Mouse (Mus musculus): Measurements from ENCODE around the gene Apba2. TPM values are rescaled to one million over a fixed set of nuclear protein-coding genes. Genes with fewer than 3 reads are reported as not detected.

The Apba2 gene
- polyA plus RNA-seq, 1 experiment from 2014 or later, result 5.4 TPM

- Histone ChIP-seq H3K27ac (no peak overlapping the region), H3K9me3 (replicated peaks) (no peaks in the 10 kb centered on the region), H3K27me3 (no peaks in the 10 kb centered on the region), H3K36me3 (no peaks in the 10 kb centered on the region), H3K4me3 (replicated peaks) (no peak overlapping the region), H3K4me2 (no peak overlapping the region), H3K4me1 (no peaks in the 10 kb centered on the region), H3K9ac (no peak overlapping the region)
- ATAC-seq (replicated peaks; ENCODE audit: low FRiP score), result no peak
- WGBS, result 81% methylated on average over 2 of the region's 2 CpGs
Measured at GRCm38 (mm10) chr7:64535269-64535668, 33.8 kb downstream of the Apba2 start.

GRCm38 (mm10) chr7:64539450-64540148, 38.1 kb downstream of the Apba2 start:
- no peaks in the 10 kb centered on the region for H3K9me3 ChIP-seq (replicated peaks)
- H3K4me3 ChIP-seq (replicated peaks), result no peak overlapping the region
- WGBS, result 67% methylated on average over 10 of the region's 10 CpGs
- H3K27ac ChIP-seq, result no peak overlapping the region
- H3K27me3 ChIP-seq, result no peaks in the 10 kb centered on the region
- H3K36me3 ChIP-seq, result no peaks in the 10 kb centered on the region
- no peaks in the 10 kb centered on the region for H3K4me1 ChIP-seq
- ATAC-seq (replicated peaks; ENCODE audit: low FRiP score), result no peak
- no peak overlapping the region for H3K9ac ChIP-seq
- H3K4me2 ChIP-seq, result no peak overlapping the region

- no peaks in the 10 kb centered on the region for H3K36me3 ChIP-seq
- no peak overlapping the region for H3K27ac ChIP-seq
- no peak overlapping the region for H3K4me2 ChIP-seq
- H3K27me3 ChIP-seq, result no peaks in the 10 kb centered on the region
- 69% methylated on average over 8 of the region's 8 CpGs for WGBS
- H3K9ac ChIP-seq, result no peak overlapping the region
- no peaks in the 10 kb centered on the region for H3K4me1 ChIP-seq
- no peaks in the 10 kb centered on the region for H3K9me3 ChIP-seq (replicated peaks)
- ATAC-seq (replicated peaks; ENCODE audit: low FRiP score), result no peak
- no peak overlapping the region for H3K4me3 ChIP-seq (replicated peaks)
Measured at GRCm38 (mm10) chr7:64546801-64547200, 45.3 kb downstream of the Apba2 start.

- WGBS, result 52% methylated on average over 1 of the region's 1 CpGs
- no peak; the same call in 1 of the 2 replicates for ATAC-seq (replicated peaks; ENCODE audit: low FRiP score)
- no peaks in the 10 kb centered on the region for H3K36me3 ChIP-seq
Measured at GRCm38 (mm10) chr7:64550856-64551255, 49.4 kb downstream of the Apba2 start.

GRCm38 (mm10) chr7:64552523-64553190, 51.2 kb downstream of the Apba2 start:
- no peak overlapping the region for H3K4me3 ChIP-seq (replicated peaks)
- 0 out of 2 replicates have a peak overlapping the region, but pooled peaks have one; percentile 26 for H3K4me2 ChIP-seq
- no peaks in the 10 kb centered on the region for H3K9me3 ChIP-seq (replicated peaks)
- H3K4me1 ChIP-seq, result 0 out of 2 replicates have a peak, but pooled peaks cover 7% of the 10 kb centered on the region
- no peak overlapping the region for H3K9ac ChIP-seq
- H3K36me3 ChIP-seq, result no peaks in the 10 kb centered on the region
- H3K27me3 ChIP-seq, result no peaks in the 10 kb centered on the region
- ATAC-seq (replicated peaks; ENCODE audit: low FRiP score), result peak; percentile 59; the same call in 1 of the 2 replicates
- WGBS, result 57% methylated on average over 11 of the region's 16 CpGs
- H3K27ac ChIP-seq, result no peak overlapping the region

More at GRCm38 (mm10) chr7:64550856-64551255, 49.4 kb downstream of the Apba2 start:
- no peaks in the 10 kb centered on the region for H3K27me3 ChIP-seq
- no peak overlapping the region for H3K9ac ChIP-seq
- no peak overlapping the region for H3K27ac ChIP-seq
- H3K9me3 ChIP-seq (replicated peaks), result no peaks in the 10 kb centered on the region
- 0 out of 2 replicates have a peak, but pooled peaks cover 7% of the 10 kb centered on the region for H3K4me1 ChIP-seq
- H3K4me3 ChIP-seq (replicated peaks), result no peak overlapping the region
- H3K4me2 ChIP-seq, result no peak overlapping the region

- peak; percentile 46; the same call in 1 of the 2 replicates for ATAC-seq (replicated peaks; ENCODE audit: low FRiP score)
- H3K4me2 ChIP-seq, result no peak overlapping the region
- no peaks in the 10 kb centered on the region for H3K36me3 ChIP-seq
- no peaks in the 10 kb centered on the region for H3K27me3 ChIP-seq
- 42% methylated on average over 9 of the region's 9 CpGs for WGBS
- H3K27ac ChIP-seq, result no peak overlapping the region
- H3K4me3 ChIP-seq (replicated peaks), result no peak overlapping the region
- no peaks in the 10 kb centered on the region for H3K9me3 ChIP-seq (replicated peaks)
- no peak overlapping the region for H3K9ac ChIP-seq
- no peaks in the 10 kb centered on the region for H3K4me1 ChIP-seq
Measured at GRCm38 (mm10) chr7:64561711-64562498, 60.4 kb downstream of the Apba2 start.

- Histone ChIP-seq H3K27me3 (no peaks in the 10 kb centered on the region), H3K4me3 (replicated peaks) (no peak overlapping the region), H3K9me3 (replicated peaks) (no peaks in the 10 kb centered on the region), H3K4me2 (no peak overlapping the region), H3K36me3 (no peaks in the 10 kb centered on the region), H3K4me1 (0 out of 2 replicates have a peak, but pooled peaks cover 3% of the 10 kb centered on the region), H3K9ac (no peak overlapping the region), H3K27ac (no peak overlapping the region)
- 64% methylated on average over 7 of the region's 7 CpGs for WGBS
- ATAC-seq (replicated peaks; ENCODE audit: low FRiP score), result no peak
Measured at GRCm38 (mm10) chr7:64564891-64565571, 63.5 kb downstream of the Apba2 start.

GRCm38 (mm10) chr7:64566371-64567243, 65.1 kb downstream of the Apba2 start:
- WGBS, result 84% methylated on average over 10 of the region's 10 CpGs
- Histone ChIP-seq H3K4me1 (0 out of 2 replicates have a peak, but pooled peaks cover 4% of the 10 kb centered on the region), H3K4me3 (replicated peaks) (no peak overlapping the region), H3K27ac (no peak overlapping the region), H3K27me3 (no peaks in the 10 kb centered on the region), H3K9me3 (replicated peaks) (no peaks in the 10 kb centered on the region), H3K4me2 (no peak overlapping the region), H3K36me3 (no peaks in the 10 kb centered on the region), H3K9ac (no peak overlapping the region)
- ATAC-seq (replicated peaks; ENCODE audit: low FRiP score), result no peak

- H3K9ac ChIP-seq, result no peak overlapping the region
- no peaks in the 10 kb centered on the region for H3K36me3 ChIP-seq
- H3K9me3 ChIP-seq (replicated peaks), result no peaks in the 10 kb centered on the region
- H3K27me3 ChIP-seq, result no peaks in the 10 kb centered on the region
- no peak for ATAC-seq (replicated peaks; ENCODE audit: low FRiP score)
- WGBS, result 53% methylated on average over 4 of the region's 4 CpGs
- H3K4me2 ChIP-seq, result no peak overlapping the region
- H3K4me3 ChIP-seq (replicated peaks), result no peak overlapping the region
- H3K27ac ChIP-seq, result no peak overlapping the region
- 0 out of 2 replicates have a peak, but pooled peaks cover 4% of the 10 kb centered on the region for H3K4me1 ChIP-seq
Measured at GRCm38 (mm10) chr7:64568722-64569121, 67.2 kb downstream of the Apba2 start.

- 48% methylated on average over 7 of the region's 7 CpGs for WGBS
- H3K27ac ChIP-seq, result no peak overlapping the region
- no peak overlapping the region for H3K4me2 ChIP-seq
- H3K27me3 ChIP-seq, result no peaks in the 10 kb centered on the region
- 0 out of 2 replicates have a peak, but pooled peaks cover 4% of the 10 kb centered on the region for H3K4me1 ChIP-seq
- no peak overlapping the region for H3K9ac ChIP-seq
- no peaks in the 10 kb centered on the region for H3K9me3 ChIP-seq (replicated peaks)
- ATAC-seq (replicated peaks; ENCODE audit: low FRiP score), result peak; percentile 74; the same call in 1 of the 2 replicates
- H3K36me3 ChIP-seq, result no peaks in the 10 kb centered on the region
- H3K4me3 ChIP-seq (replicated peaks), result no peak overlapping the region
Measured at GRCm38 (mm10) chr7:64569676-64570075, 68.2 kb downstream of the Apba2 start.

GRCm38 (mm10) chr7:64570914-64571313, 69.4 kb downstream of the Apba2 start:
- no peak overlapping the region for H3K9ac ChIP-seq
- H3K4me2 ChIP-seq, result no peak overlapping the region
- H3K27me3 ChIP-seq, result no peaks in the 10 kb centered on the region
- no peaks in the 10 kb centered on the region for H3K36me3 ChIP-seq
- no peak overlapping the region for H3K4me3 ChIP-seq (replicated peaks)
- H3K4me1 ChIP-seq, result 0 out of 2 replicates have a peak, but pooled peaks cover 4% of the 10 kb centered on the region
- 86% methylated on average over 4 of the region's 4 CpGs for WGBS
- no peak overlapping the region for H3K27ac ChIP-seq
- H3K9me3 ChIP-seq (replicated peaks), result no peaks in the 10 kb centered on the region
- no peak for ATAC-seq (replicated peaks; ENCODE audit: low FRiP score)

All from kidney, embryonic 15.5 days (tissue).